Mouse (Mus musculus): ENCODE data around the gene Mis12. TPM values are rescaled to one million over a fixed set of nuclear protein-coding genes. Genes with fewer than 3 reads are reported as not detected.
A peak's percentile ranks its signal among the peaks of the same experiment; 100 is the strongest.

Mis12 gene
- total and polyA plus RNA-seq, 3 experiments = 23.4 to 36.3 (median 35.6) TPM

- Histone ChIP-seq H3K4me2 (ENCODE audit: insufficient read depth, low read depth, poor library complexity, severe bottlenecking) (peak overlapping the region; percentile 78), H3K27me3 (replicated peaks) (no peaks in the 10 kb centered on the region), H3K36me3 (replicated peaks in 1 of 2; ENCODE audit: control insufficient read depth in 1 of 2, insufficient read depth in 1 of 2, low read length in 1 of 2) (peaks cover 62 to 77% of the 10 kb centered on the region in 2 experiments), H3K79me2 (replicated peaks; ENCODE audit: control insufficient read depth, extremely low read depth, insufficient read depth, poor library complexity, severe bottlenecking) (peaks cover 41% of the 10 kb centered on the region), H3K4me1 (ENCODE audit: control insufficient read depth in 1 of 2, insufficient read depth in 2 of 2) (peaks cover 16 to 36% of the 10 kb centered on the region in 2 experiments), H3K4me3 (replicated peaks in 1 of 3; ENCODE audit: low read depth in 2 of 3, low read length in 2 of 3, poor library complexity in 1 of 3) (peak overlapping the region; percentile 18 to 84 (median 70)), H3K9me3 (replicated peaks; ENCODE audit: low read length) (no peaks in the 10 kb centered on the region), H3K9ac (ENCODE audit: insufficient read depth, low read depth) (peak overlapping the region; percentile 93), H3K27ac (ENCODE audit: insufficient read depth, low read depth) (peak overlapping the region; percentile 3; the same call in 1 of the 2 replicates)
- in situ Hi-C loops (cut with MboI; ENCODE audit: low pct_ligation_motif_present, low pct_unique_long_range_greater_than_20kb, low sequenced_read_pairs) (no loop called here), dilution Hi-C loops (cut with MboI; ENCODE audit: extremely low pct_ligation_motif_present, extremely low pct_unique_long_range_greater_than_20kb, low sequenced_read_pairs) (no loop called here)
- no peak for TF ChIP-seq USF2 (conservative IDR thresholded peaks at IDR 0.05; ENCODE audit: low read depth, low read length)
- peak; percentile 66 for TF ChIP-seq BHLHE40 (IDR thresholded peaks at IDR 0.05; ENCODE audit: low read depth, low read length)
- DNase-seq (ENCODE audit: extremely low read depth) = no peak
These were observed 38.5 kb upstream of the Mis12 start for GRCm38 (mm10) chr11:70980751-70981510.

DNA sequence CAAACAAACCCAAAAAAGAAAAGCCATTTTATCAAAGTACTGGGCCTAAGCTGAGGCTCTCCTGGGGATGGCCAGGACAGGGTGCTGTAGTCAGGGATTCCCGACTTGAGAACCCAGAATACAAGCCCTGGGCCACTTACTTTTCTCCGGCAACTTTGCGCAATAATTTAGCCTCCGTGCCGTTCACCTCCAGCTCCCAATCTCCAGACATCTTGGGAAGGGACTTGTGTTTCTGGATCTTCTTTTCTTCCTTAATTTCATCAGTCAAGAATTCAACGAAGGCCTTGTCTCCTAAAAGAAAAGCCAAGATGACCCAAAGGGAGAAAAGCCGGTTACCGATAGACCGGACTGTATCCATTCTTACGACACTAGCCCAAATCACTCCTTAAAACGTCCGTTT is 37.4 kb upstream of the Mis12 start:
- Histone ChIP-seq H3K4me3 (replicated peaks in 1 of 3; ENCODE audit: low read depth in 2 of 3, low read length in 2 of 3, poor library complexity in 1 of 3) (peak overlapping the region; percentile 70 to 88 (median 84)), H3K27ac (ENCODE audit: insufficient read depth, low read depth) (no peak overlapping the region), H3K9ac (ENCODE audit: insufficient read depth, low read depth) (peak overlapping the region; percentile 93), H3K27me3 (replicated peaks) (no peaks in the 10 kb centered on the region), H3K4me2 (ENCODE audit: insufficient read depth, low read depth, poor library complexity, severe bottlenecking) (peak overlapping the region; percentile 78), H3K9me3 (replicated peaks; ENCODE audit: low read length) (no peaks in the 10 kb centered on the region), H3K79me2 (replicated peaks; ENCODE audit: control insufficient read depth, extremely low read depth, insufficient read depth, poor library complexity, severe bottlenecking) (peaks cover 41% of the 10 kb centered on the region), H3K4me1 (ENCODE audit: control insufficient read depth in 1 of 2, insufficient read depth in 2 of 2) (peaks cover 16 to 36% of the 10 kb centered on the region in 2 experiments), H3K36me3 (replicated peaks in 1 of 2; ENCODE audit: control insufficient read depth in 1 of 2, insufficient read depth in 1 of 2, low read length in 1 of 2) (peaks cover 63 to 77% of the 10 kb centered on the region in 2 experiments)
- in situ Hi-C loops (cut with MboI; ENCODE audit: low pct_ligation_motif_present, low pct_unique_long_range_greater_than_20kb, low sequenced_read_pairs) (no loop called here), dilution Hi-C loops (cut with MboI; ENCODE audit: extremely low pct_ligation_motif_present, extremely low pct_unique_long_range_greater_than_20kb, low sequenced_read_pairs) (no loop called here)
- TF ChIP-seq POLR2A (IDR thresholded peaks at IDR 0.05; ENCODE audit: low read depth, low read length) (no peak), SIN3A (IDR thresholded peaks at IDR 0.05; ENCODE audit: low read length) (0 out of 2 replicates have a peak, but pooled peaks have one; percentile 25), MAX (IDR thresholded peaks at IDR 0.05; ENCODE audit: low read length) (no peak), HCFC1 (IDR thresholded peaks at IDR 0.05; ENCODE audit: low read depth, low read length) (no peak), ELF1 (IDR thresholded peaks at IDR 0.05; ENCODE audit: low read depth, low read length) (no peak), GABPA (IDR thresholded peaks at IDR 0.05; ENCODE audit: insufficient replicate concordance, low read depth, low read length) (no peak)
- DNase-seq (ENCODE audit: extremely low read depth) = no peak

- H3K9me3 ChIP-seq (replicated peaks; ENCODE audit: low read length) = no peaks in the 10 kb centered on the region
- H3K4me2 ChIP-seq (ENCODE audit: insufficient read depth, low read depth, poor library complexity, severe bottlenecking) = peak within 1 kb of the TSS; percentile 78
- peak; percentile 91 for DNase-seq (ENCODE audit: extremely low read depth)
- H3K4me3 ChIP-seq (replicated peaks in 1 of 3; ENCODE audit: low read depth in 2 of 3, low read length in 2 of 3, poor library complexity in 1 of 3) = peak within 1 kb of the TSS; percentile 70 to 88 (median 84)
- in situ Hi-C loops (cut with MboI; ENCODE audit: low pct_ligation_motif_present, low pct_unique_long_range_greater_than_20kb, low sequenced_read_pairs) = no loop called here
- H3K9ac ChIP-seq (ENCODE audit: insufficient read depth, low read depth) = peak within 1 kb of the TSS; percentile 93
- H3K27ac ChIP-seq (ENCODE audit: insufficient read depth, low read depth) = peak within 1 kb of the TSS; percentile 26
- dilution Hi-C loops (cut with MboI; ENCODE audit: extremely low pct_ligation_motif_present, extremely low pct_unique_long_range_greater_than_20kb, low sequenced_read_pairs) = no loop called here
- no peaks in the 10 kb centered on the region for H3K27me3 ChIP-seq (replicated peaks)
- peaks cover 16 to 36% of the 10 kb centered on the region in 2 experiments for H3K4me1 ChIP-seq (ENCODE audit: control insufficient read depth in 1 of 2, insufficient read depth in 2 of 2)
- H3K36me3 ChIP-seq (replicated peaks in 1 of 2; ENCODE audit: control insufficient read depth in 1 of 2, insufficient read depth in 1 of 2, low read length in 1 of 2) = peaks cover 64 to 77% of the 10 kb centered on the region in 2 experiments
- H3K79me2 ChIP-seq (replicated peaks; ENCODE audit: control insufficient read depth, extremely low read depth, insufficient read depth, poor library complexity, severe bottlenecking) = peaks cover 41% of the 10 kb centered on the region
- TF ChIP-seq MEF2A (IDR thresholded peaks at IDR 0.05; ENCODE audit: borderline replicate concordance, low read depth, low read length) (no peak; the same call in 1 of the 2 replicates), MAX (IDR thresholded peaks at IDR 0.05; ENCODE audit: low read length) (peak; percentile 94), CHD1 (IDR thresholded peaks at IDR 0.05; ENCODE audit: low read depth, low read length) (no peak), GABPA (IDR thresholded peaks at IDR 0.05; ENCODE audit: insufficient replicate concordance, low read depth, low read length) (peak; percentile 95), KAT2A (IDR thresholded peaks at IDR 0.05; ENCODE audit: insufficient replicate concordance, low read length) (peak; percentile 93; the same call in 1 of the 2 replicates), MXI1 (IDR thresholded peaks at IDR 0.05; ENCODE audit: low read depth, low read length) (peak; percentile 99), NELFE (IDR thresholded peaks at IDR 0.05; ENCODE audit: low read depth, low read length) (peak; percentile 71), IRF4 (IDR thresholded peaks at IDR 0.05; ENCODE audit: low read depth, low read length) (peak; percentile 45; the same call in 1 of the 2 replicates), ZNF384 (IDR thresholded peaks at IDR 0.05; ENCODE audit: low read depth, low read length) (no peak), BHLHE40 (IDR thresholded peaks at IDR 0.05; ENCODE audit: low read depth, low read length) (peak; percentile 97), POLR2AphosphoS2 (IDR thresholded peaks at IDR 0.05; ENCODE audit: low read depth, low read length) (no peak), PAX5 (IDR thresholded peaks at IDR 0.05; ENCODE audit: low read length) (no peak), MAFK (IDR thresholded peaks at IDR 0.05; ENCODE audit: insufficient replicate concordance, low read length) (no peak), NRF1 (IDR thresholded peaks at IDR 0.05; ENCODE audit: low read depth, low read length) (no peak; the same call in 1 of the 2 replicates), TBP (conservative IDR thresholded peaks at IDR 0.05; ENCODE audit: low read depth, low read length) (peak; percentile 62; the same call in 1 of the 2 replicates), RAD21 (IDR thresholded peaks at IDR 0.05; ENCODE audit: low read depth, low read length) (no peak), UBTF (IDR thresholded peaks at IDR 0.05; ENCODE audit: low read depth, low read length) (peak; percentile 91; the same call in 1 of the 2 replicates)
These were observed 36.7 kb upstream of the Mis12 start, which contains the start of gene C1qbp for GRCm38 (mm10) chr11:70982557-70983228. Gene C1qbp (minus strand): TSS chr11:70983026.
